Mouse (Mus musculus) gastrocnemius, postnatal 10 days (tissue): ENCODE data around the gene Pard6b. TPM values are rescaled to one million over a fixed set of nuclear protein-coding genes. Genes with fewer than 3 reads are reported as not detected.
"Not testable (repeated sequence)": the region's sequence is repeated elsewhere in the genome, so short reads cannot be mapped to it uniquely, and the experiment has no call there.

Experiments used
- DNase-seq: peaks from one replicate; pipeline ENCODE4 v3.0.0; 2021; ENCODE audit warnings: mixed read lengths
- long read RNA-seq, 2 experiments: library from polyadenylated mRNA; stranded (forward); transcript quantifications; one replicate each; pipeline ENCODE4 v2.0.0; 2021
- total RNA-seq, 2 experiments: library from RNA; stranded (reverse); gene quantifications; 2 replicates each; pipeline ENCODE4 v1.2.3; 2021

The Pard6b gene
- total RNA-seq = under 1 TPM; 0.85 to 0.93 TPM
- long read RNA-seq, experiment 1, partial matches to known transcripts = 0 of 2 reads
- long read RNA-seq, experiment 1, other reads (novel, unspliced or antisense) = 2 of 2 reads
- long read RNA-seq, experiment 2, partial matches to known transcripts = 1 of 1 reads
- long read RNA-seq, experiment 2, other reads (novel, unspliced or antisense) = 0 of 1 reads

- peak; percentile 87 for DNase-seq
Measured at GRCm38 (mm10) chr2:168080431-168081246, at the start of gene Pard6b. Gene Pard6b, plus strand, starts transcription at chr2:168081004.

GRCm38 (mm10) chr2:168031842-168032241 lies 49.0 kb upstream of the Pard6b start:
- DNase-seq = no peak

GRCm38 (mm10) chr2:168033905-168034304 lies 46.9 kb upstream of the Pard6b start:
- no peak for DNase-seq

- peak; percentile 44 for DNase-seq
Measured at GRCm38 (mm10) chr2:168035907-168036306, 44.9 kb upstream of the Pard6b start.

- no peak for DNase-seq
Measured at GRCm38 (mm10) chr2:168037063-168037462, 43.7 kb upstream of the Pard6b start.

- no peak for DNase-seq
Measured at GRCm38 (mm10) chr2:168040751-168041150, 40.1 kb upstream of the Pard6b start.

GRCm38 (mm10) chr2:168042019-168042418 lies 38.8 kb upstream of the Pard6b start:
- no peak for DNase-seq

GRCm38 (mm10) chr2:168044681-168045287 lies 36.0 kb upstream of the Pard6b start:
- DNase-seq = no peak

GRCm38 (mm10) chr2:168045357-168045756 lies 35.4 kb upstream of the Pard6b start:
- no peak for DNase-seq

GRCm38 (mm10) chr2:168045771-168046170 lies 35.0 kb upstream of the Pard6b start:
- DNase-seq = peak; percentile 49

- DNase-seq = no peak
Measured at GRCm38 (mm10) chr2:168046467-168046866, 34.3 kb upstream of the Pard6b start.

GRCm38 (mm10) chr2:168049002-168049635 lies 31.7 kb upstream of the Pard6b start:
- peak; percentile 30 for DNase-seq

GRCm38 (mm10) chr2:168050000-168050942 lies 30.5 kb upstream of the Pard6b start:
- DNase-seq = peak; percentile 40

- DNase-seq = no peak
Measured at GRCm38 (mm10) chr2:168052156-168052555, 28.6 kb upstream of the Pard6b start.

- peak; percentile 60 for DNase-seq
Measured at GRCm38 (mm10) chr2:168052689-168053088, 28.1 kb upstream of the Pard6b start.

- DNase-seq = no peak
Measured at GRCm38 (mm10) chr2:168054142-168054541, 26.7 kb upstream of the Pard6b start.

GRCm38 (mm10) chr2:168055910-168056665 lies 24.7 kb upstream of the Pard6b start:
- no peak for DNase-seq

- no peak for DNase-seq
Measured at GRCm38 (mm10) chr2:168056666-168056933, 24.2 kb upstream of the Pard6b start.

GRCm38 (mm10) chr2:168057876-168058275 lies 22.9 kb upstream of the Pard6b start:
- DNase-seq = not testable (repeated sequence)

GRCm38 (mm10) chr2:168058488-168059199 lies 22.2 kb upstream of the Pard6b start:
- no peak for DNase-seq
